Mouse (Mus musculus): Measurements from ENCODE around the gene Tbc1d10c. TPM values are rescaled to one million over a fixed set of nuclear protein-coding genes. Genes with fewer than 3 reads are reported as not detected.

The Tbc1d10c gene
- total and polyA plus RNA-seq, 3 experiments: 43.5 to 58.5 (median 46.3) TPM

DNA sequence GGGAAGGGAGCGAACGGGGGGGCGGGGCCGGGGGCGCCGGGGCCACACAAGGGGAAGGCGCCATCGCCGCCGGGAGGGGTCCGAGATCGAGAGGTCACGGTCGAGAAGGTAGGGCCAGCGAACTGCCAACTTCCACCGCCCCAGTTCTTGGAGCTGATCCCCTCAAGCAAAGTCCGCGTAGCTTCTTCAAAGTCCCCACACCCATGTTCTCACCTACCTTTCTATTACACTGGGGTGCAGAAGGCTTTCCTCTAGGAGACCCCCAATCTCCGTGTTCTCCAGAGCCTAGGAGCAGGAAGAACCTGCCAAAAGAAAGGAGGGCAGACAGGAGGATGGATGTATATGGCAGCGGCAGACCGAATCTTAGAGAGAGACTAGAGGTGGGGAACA is 24.4 kb upstream of the Tbc1d10c start:
- Histone ChIP-seq H3K27ac (ENCODE audit: insufficient read depth, low read depth) (no peak overlapping the region), H3K9me3 (replicated peaks; ENCODE audit: low read length) (no peaks in the 10 kb centered on the region), H3K4me3 (replicated peaks in 1 of 3; ENCODE audit: low read depth in 2 of 3, low read length in 2 of 3, poor library complexity in 1 of 3) (peak overlapping the region in 1 of 3 experiments; percentile 74), H3K79me2 (replicated peaks; ENCODE audit: control insufficient read depth, extremely low read depth, insufficient read depth, poor library complexity, severe bottlenecking) (no peaks in the 10 kb centered on the region), H3K9ac (ENCODE audit: insufficient read depth, low read depth) (peak overlapping the region; percentile 93; the same call in 1 of the 2 replicates), H3K36me3 (replicated peaks in 1 of 2; ENCODE audit: control insufficient read depth in 1 of 2, insufficient read depth in 1 of 2, low read length in 1 of 2) (no peaks in the 10 kb centered on the region), H3K4me2 (ENCODE audit: insufficient read depth, low read depth, poor library complexity, severe bottlenecking) (peak overlapping the region; percentile 84), H3K4me1 (ENCODE audit: control insufficient read depth in 1 of 2, insufficient read depth in 2 of 2) (peaks cover 10 to 36% of the 10 kb centered on the region in 2 experiments; a peak in 3 of 4 replicates), H3K27me3 (replicated peaks) (peaks cover 61% of the 10 kb centered on the region)
- DNase-seq (ENCODE audit: extremely low read depth): no peak
- in situ Hi-C loops (cut with MboI; ENCODE audit: low pct_ligation_motif_present, low pct_unique_long_range_greater_than_20kb, low sequenced_read_pairs): no loop called here
- TF ChIP-seq MAX (IDR thresholded peaks at IDR 0.05; ENCODE audit: low read length) (no peak), ZMIZ1 (IDR thresholded peaks at IDR 0.05; ENCODE audit: low read depth, low read length) (no peak), CTCF (conservative IDR thresholded peaks at IDR 0.05 in 1 of 2, IDR thresholded peaks at IDR 0.05 in 1 of 2; ENCODE audit: low read depth in 2 of 2, low read length in 2 of 2) (no peak), USF1 (IDR thresholded peaks at IDR 0.05; ENCODE audit: low read depth, low read length) (no peak), SIN3A (IDR thresholded peaks at IDR 0.05; ENCODE audit: low read length) (no peak), MYC (IDR thresholded peaks at IDR 0.05; ENCODE audit: low read depth, low read length) (no peak), TBP (conservative IDR thresholded peaks at IDR 0.05; ENCODE audit: low read depth, low read length) (no peak), SMC3 (IDR thresholded peaks at IDR 0.05; ENCODE audit: low read depth, low read length) (no peak), ZC3H11A (IDR thresholded peaks at IDR 0.05; ENCODE audit: low read depth, low read length) (no peak), E2F4 (IDR thresholded peaks at IDR 0.05; ENCODE audit: insufficient replicate concordance, low read depth, low read length) (no peak), NRF1 (IDR thresholded peaks at IDR 0.05; ENCODE audit: low read depth, low read length) (no peak), JUND (conservative IDR thresholded peaks at IDR 0.05; ENCODE audit: low read depth, low read length) (no peak), GABPA (IDR thresholded peaks at IDR 0.05; ENCODE audit: insufficient replicate concordance, low read depth, low read length) (no peak), JUN (IDR thresholded peaks at IDR 0.05; ENCODE audit: insufficient read depth, low read depth, low read length) (no peak), IRF4 (IDR thresholded peaks at IDR 0.05; ENCODE audit: low read depth, low read length) (no peak), USF2 (conservative IDR thresholded peaks at IDR 0.05; ENCODE audit: low read depth, low read length) (no peak)
- dilution Hi-C loops (cut with MboI; ENCODE audit: extremely low pct_ligation_motif_present, extremely low pct_unique_long_range_greater_than_20kb, low sequenced_read_pairs): no loop called here

DNA sequence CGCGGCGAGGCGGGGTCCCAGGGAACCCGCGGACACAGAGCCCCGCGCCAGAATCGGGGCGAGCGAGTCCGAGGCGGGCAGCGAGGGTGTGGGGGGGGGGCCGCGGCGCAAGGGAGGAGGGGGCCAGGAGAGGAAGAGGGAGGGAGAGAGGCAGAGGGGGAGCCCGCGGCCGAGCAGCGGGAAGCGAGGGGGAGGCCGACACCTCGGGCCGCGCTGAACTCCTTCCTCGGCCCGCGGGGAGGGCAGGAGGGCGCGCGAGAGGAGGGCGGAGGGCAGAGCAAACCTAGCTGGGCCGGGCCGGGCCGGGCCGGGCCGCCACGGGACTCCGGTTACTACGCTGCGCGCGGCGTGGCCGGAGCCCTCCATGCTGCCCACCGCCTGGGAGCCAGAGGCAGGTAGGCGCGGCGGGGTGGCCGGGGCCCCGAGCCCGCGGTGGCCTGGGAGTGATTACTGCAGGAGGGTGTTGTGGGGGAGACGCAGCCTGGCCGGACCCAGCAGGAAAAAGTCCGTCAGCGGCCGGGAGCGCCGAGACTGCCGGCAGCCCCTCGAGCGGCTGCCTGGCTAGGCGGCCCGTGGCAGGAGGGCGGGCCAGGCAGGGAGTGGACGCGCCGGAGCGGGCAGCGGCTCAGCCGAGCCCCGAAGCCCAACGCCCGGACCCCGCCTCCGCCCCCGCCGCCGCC is 23.8 kb upstream of the Tbc1d10c start:
- Histone ChIP-seq H3K27ac (ENCODE audit: insufficient read depth, low read depth) (no peak overlapping the region), H3K9ac (ENCODE audit: insufficient read depth, low read depth) (peak overlapping the region; percentile 93), H3K9me3 (replicated peaks; ENCODE audit: low read length) (no peaks in the 10 kb centered on the region), H3K4me2 (ENCODE audit: insufficient read depth, low read depth, poor library complexity, severe bottlenecking) (peak overlapping the region; percentile 84), H3K4me3 (replicated peaks in 1 of 3; ENCODE audit: low read depth in 2 of 3, low read length in 2 of 3, poor library complexity in 1 of 3) (peak overlapping the region in 2 of 3 experiments; percentile 33 to 74), H3K4me1 (ENCODE audit: control insufficient read depth in 1 of 2, insufficient read depth in 2 of 2) (peaks cover 10 to 31% of the 10 kb centered on the region in 2 experiments; a peak in 3 of 4 replicates), H3K27me3 (replicated peaks) (peaks cover 61% of the 10 kb centered on the region), H3K79me2 (replicated peaks; ENCODE audit: control insufficient read depth, extremely low read depth, insufficient read depth, poor library complexity, severe bottlenecking) (no peaks in the 10 kb centered on the region), H3K36me3 (replicated peaks in 1 of 2; ENCODE audit: control insufficient read depth in 1 of 2, insufficient read depth in 1 of 2, low read length in 1 of 2) (no peaks in the 10 kb centered on the region)
- dilution Hi-C loops (cut with MboI; ENCODE audit: extremely low pct_ligation_motif_present, extremely low pct_unique_long_range_greater_than_20kb, low sequenced_read_pairs): no loop called here
- in situ Hi-C loops (cut with MboI; ENCODE audit: low pct_ligation_motif_present, low pct_unique_long_range_greater_than_20kb, low sequenced_read_pairs): no loop called here
- TF ChIP-seq CHD2 (IDR thresholded peaks at IDR 0.05; ENCODE audit: low read length) (no peak), UBTF (IDR thresholded peaks at IDR 0.05; ENCODE audit: low read depth, low read length) (peak; percentile 89; the same call in 1 of the 2 replicates)
- no peak for DNase-seq (ENCODE audit: extremely low read depth)
